Mouse (Mus musculus) central nervous system, embryonic 18 days (tissue): ENCODE data around the gene Mef2c. TPM values are rescaled to one million over a fixed set of nuclear protein-coding genes. Genes with fewer than 3 reads are reported as not detected.

Experiments
- polyA plus RNA-seq: library from polyadenylated mRNA; depleted of rRNA; stranded (reverse); fragments of >200 nt; gene quantifications from 2 replicates; pipeline ENCODE4 v1.2.3, GENCODE M21; 2012; rRNA removed

Gene Mef2c
- 98.6 and 137 TPM in 2 replicates for polyA plus RNA-seq

GRCm38 (mm10) chr13:83503919-83504318 is at the start of gene Mef2c:
Gene Mef2c (plus strand): TSS chr13:83504034.

